Mouse (Mus musculus) monocyte, adult 2 months (primary cell): ENCODE data around the gene Parp14.
"Not testable (repeated sequence)": the region's sequence is repeated elsewhere in the genome, so short reads cannot be mapped to it uniquely, and the experiment has no call there.

Experiments used
- DNase-seq, 2 experiments: peaks; one replicate each; pipeline ENCODE4 v3.0.0; 2022; ENCODE audit warnings: low spot score in 2 of 2, low read depth in 1 of 2

Gene Parp14

GRCm38 (mm10) chr16:35871048-35871851 lies at the start of gene Parp14:
Parp14 (minus strand) TSS chr16:35871544.
- DNase-seq, result peak in 1 of 2 experiments; percentile 18

GRCm38 (mm10) chr16:35918721-35919543 lies 47.6 kb upstream of the Parp14 start:
- no peak for DNase-seq

- no peak for DNase-seq
Measured at GRCm38 (mm10) chr16:35914301-35914700, 43.0 kb upstream of the Parp14 start.

- DNase-seq, result no peak
Measured at GRCm38 (mm10) chr16:35913526-35913925, 42.2 kb upstream of the Parp14 start.

GRCm38 (mm10) chr16:35911449-35911848 lies 40.1 kb upstream of the Parp14 start:
- DNase-seq, result no peak

DNA sequence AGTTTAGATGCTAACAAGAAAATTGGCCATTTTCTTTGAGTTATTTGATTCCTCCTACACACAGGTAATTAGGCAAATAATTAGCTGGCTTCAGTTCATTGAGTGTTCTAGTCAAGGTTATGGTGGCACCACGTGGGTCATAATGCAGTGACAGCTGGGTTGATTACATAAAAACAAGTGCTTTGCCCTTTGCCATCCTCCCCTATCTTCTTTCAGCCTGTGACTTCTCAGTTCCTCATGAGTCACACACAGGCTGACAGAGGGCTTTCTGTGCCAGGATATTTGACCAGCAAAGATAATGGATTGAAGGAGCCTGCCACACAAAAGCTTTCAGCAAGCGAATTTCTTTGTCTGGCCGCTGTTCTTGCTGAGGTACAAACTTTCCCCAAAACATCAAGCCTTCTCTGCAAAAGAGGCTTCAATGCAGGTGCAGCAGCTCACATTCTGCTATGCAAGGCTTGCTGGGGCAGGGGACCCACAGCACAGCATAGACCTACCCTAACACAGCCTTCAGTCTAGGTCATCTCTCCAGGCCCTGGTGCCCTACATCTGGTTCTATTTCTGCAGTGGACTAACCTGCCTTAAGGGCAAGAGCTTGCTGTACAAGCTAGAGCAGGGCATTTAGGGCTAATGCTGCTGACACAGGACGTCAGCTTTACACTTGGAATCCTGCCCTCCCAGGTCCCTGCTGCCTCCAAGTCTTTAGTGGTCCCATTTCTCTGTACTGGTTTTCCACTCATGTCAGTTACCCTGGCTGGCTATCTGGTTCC lies 36.3 kb upstream of the Parp14 start:
- DNase-seq, result no peak

DNA sequence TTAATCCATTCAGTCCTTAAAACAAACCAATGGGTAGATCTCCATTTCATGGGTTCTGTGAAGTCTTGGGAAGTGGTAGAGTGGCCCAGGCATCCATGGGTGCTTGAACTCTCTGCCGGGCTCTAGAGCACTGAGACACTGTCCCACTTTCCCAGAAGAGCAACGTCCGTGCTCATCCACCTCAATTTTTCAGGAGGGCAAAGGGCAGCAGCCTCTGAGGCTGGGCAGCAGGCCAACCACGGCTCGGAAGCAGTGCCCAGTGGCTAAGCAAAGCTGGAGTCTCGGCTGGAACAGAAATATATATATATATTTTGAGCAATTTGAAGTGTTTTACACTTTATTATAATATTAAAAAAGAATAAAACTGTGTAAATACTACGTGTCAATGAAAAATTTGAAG lies 35.5 kb upstream of the Parp14 start:
- DNase-seq, result no peak

- DNase-seq, result no peak
Measured at GRCm38 (mm10) chr16:35905819-35906485, 34.6 kb upstream of the Parp14 start.

DNA sequence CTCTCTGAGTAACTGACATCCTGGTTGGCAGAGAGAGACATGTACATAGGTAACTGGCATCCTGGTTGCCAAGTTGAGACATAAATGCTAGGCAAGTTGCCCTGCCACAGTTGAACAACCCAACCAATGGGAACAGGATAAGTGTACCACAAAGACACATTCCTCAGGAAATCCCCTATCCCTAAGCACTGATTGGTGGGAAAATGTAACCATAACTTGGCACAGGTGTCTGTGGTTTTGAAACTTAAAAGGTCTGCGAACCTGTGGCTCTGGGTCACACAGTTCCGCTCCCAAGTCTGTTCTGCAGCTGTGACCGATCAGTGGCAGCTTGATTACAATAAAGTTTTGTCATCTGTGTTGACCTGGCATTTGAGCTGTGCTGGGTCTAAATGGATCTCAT lies 34.0 kb upstream of the Parp14 start:
- no peak for DNase-seq

GRCm38 (mm10) chr16:35904121-35904736 lies 32.9 kb upstream of the Parp14 start:
- no peak for DNase-seq

- peak; percentile 33 to 52 for DNase-seq
Measured at GRCm38 (mm10) chr16:35903014-35903640, 31.8 kb upstream of the Parp14 start.

GRCm38 (mm10) chr16:35900541-35900940 lies 29.2 kb upstream of the Parp14 start:
- no peak for DNase-seq

DNA sequence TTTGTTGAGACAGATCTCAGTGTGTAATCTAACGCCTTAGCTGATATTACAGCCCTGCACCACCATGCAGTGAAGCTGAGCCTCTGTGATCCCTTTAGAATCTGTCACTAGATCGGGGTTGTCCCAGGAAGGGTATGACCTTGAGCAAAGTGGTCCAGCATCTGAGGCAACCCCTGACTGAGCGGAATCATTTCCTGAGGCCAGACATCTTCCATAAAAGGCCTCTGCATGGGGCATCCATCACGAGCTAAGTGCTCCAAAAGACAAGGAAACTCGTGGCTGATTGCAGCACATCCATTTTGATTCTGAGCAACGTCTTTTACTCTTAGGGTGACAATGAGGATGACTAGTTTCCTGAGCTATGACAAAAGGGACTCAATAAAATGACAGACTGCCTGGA lies 23.7 kb upstream of the Parp14 start:
- DNase-seq, result no peak

- not testable (repeated sequence) for DNase-seq
Measured at GRCm38 (mm10) chr16:35891603-35892002, 20.3 kb upstream of the Parp14 start.

DNA sequence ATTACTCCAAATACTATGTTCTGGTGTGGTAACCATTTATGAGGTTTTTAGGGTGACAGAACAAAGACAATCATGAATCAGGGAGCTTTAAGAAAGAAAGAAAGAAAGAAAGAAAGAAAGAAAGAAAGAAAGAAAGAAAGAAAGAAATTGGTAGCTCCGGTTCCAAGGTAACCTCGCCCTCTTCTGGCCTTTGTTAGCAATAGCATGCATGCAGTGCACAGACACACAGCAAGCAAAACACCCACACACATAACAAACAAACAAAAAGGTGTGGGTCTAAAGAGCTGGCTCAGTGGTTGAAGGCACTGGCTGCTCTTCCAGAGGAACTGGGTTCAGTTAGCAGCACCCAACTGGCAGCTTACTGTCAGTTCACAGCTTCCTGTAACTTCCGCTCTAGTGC lies 19.3 kb upstream of the Parp14 start:
- no peak for DNase-seq

- DNase-seq, result no peak
Measured at GRCm38 (mm10) chr16:35888910-35889309, 17.6 kb upstream of the Parp14 start.

- DNase-seq, result no peak
Measured at GRCm38 (mm10) chr16:35888174-35888573, 16.8 kb upstream of the Parp14 start.

GRCm38 (mm10) chr16:35874416-35874815 lies 3.1 kb upstream of the Parp14 start:
- DNase-seq, result peak in 1 of 2 experiments; percentile 49

- DNase-seq, result no peak
Measured at GRCm38 (mm10) chr16:35872410-35873006, 1.2 kb upstream of the Parp14 start.

- no peak for DNase-seq
Measured at GRCm38 (mm10) chr16:35871898-35872297, 554 bp upstream of the Parp14 start.
